Mouse (Mus musculus) T-helper 2 cell (primary cell): ENCODE measurements around the gene Mthfd1.
"Not testable (repeated sequence)": the region's sequence is repeated elsewhere in the genome, so short reads cannot be mapped to it uniquely, and the experiment has no call there.

ENCODE experiments used
- in situ Hi-C: fragments of 300-600 bp; cut with MboI, MseI; formaldehyde crosslinking; loops from one replicate; pipeline ENCODE4 v1.15.1; 2025; ENCODE audit warnings: high pct_unique_total_duplicates

The Mthfd1 gene

GRCm38 (mm10) chr12:76254725-76255498, at the start of gene Mthfd1:
TSS of gene Mthfd1 (plus strand) at chr12:76255298.
- in situ Hi-C loops = no loop called here

GRCm38 (mm10) chr12:76209429-76209974, 45.6 kb upstream of the Mthfd1 start:
- in situ Hi-C loops = no loop called here

- in situ Hi-C loops = no loop called here
Observed at GRCm38 (mm10) chr12:76215121-76215520, 40.0 kb upstream of the Mthfd1 start.

GRCm38 (mm10) chr12:76216716-76217115, 38.4 kb upstream of the Mthfd1 start:
- in situ Hi-C loops = no loop called here

GRCm38 (mm10) chr12:76222104-76222503, 33.0 kb upstream of the Mthfd1 start:
- in situ Hi-C loops = not testable (repeated sequence)

GRCm38 (mm10) chr12:76230644-76231043, 24.5 kb upstream of the Mthfd1 start:
- in situ Hi-C loops = no loop called here

GRCm38 (mm10) chr12:76235253-76235652, 19.8 kb upstream of the Mthfd1 start:
- in situ Hi-C loops = no loop called here

- in situ Hi-C loops = no loop called here
Observed at GRCm38 (mm10) chr12:76239145-76239838, 15.8 kb upstream of the Mthfd1 start.

- in situ Hi-C loops = no loop called here
Observed at GRCm38 (mm10) chr12:76239839-76240571, 15.1 kb upstream of the Mthfd1 start.

- in situ Hi-C loops = no loop called here
Observed at GRCm38 (mm10) chr12:76240670-76241069, 14.4 kb upstream of the Mthfd1 start.

- in situ Hi-C loops = no loop called here
Observed at GRCm38 (mm10) chr12:76241084-76241483, 14.0 kb upstream of the Mthfd1 start.

- in situ Hi-C loops = no loop called here
Observed at GRCm38 (mm10) chr12:76241833-76242232, 13.3 kb upstream of the Mthfd1 start.

GRCm38 (mm10) chr12:76244981-76245380, 10.1 kb upstream of the Mthfd1 start:
- in situ Hi-C loops = no loop called here

GRCm38 (mm10) chr12:76246646-76247045, 8.5 kb upstream of the Mthfd1 start, which contains the start of gene Tex21:
TSS of gene Tex21 (minus strand) at chr12:76246746.
- in situ Hi-C loops = no loop called here

GRCm38 (mm10) chr12:76253090-76253489, 2.0 kb upstream of the Mthfd1 start:
- in situ Hi-C loops = no loop called here

- in situ Hi-C loops = no loop called here
Observed at GRCm38 (mm10) chr12:76253591-76253990, 1.5 kb upstream of the Mthfd1 start.

GRCm38 (mm10) chr12:76253991-76254390, 1.1 kb upstream of the Mthfd1 start:
- in situ Hi-C loops = no loop called here

- in situ Hi-C loops = no loop called here
Observed at GRCm38 (mm10) chr12:76255499-76255875, 389 bp downstream of the Mthfd1 start.

GRCm38 (mm10) chr12:76256114-76256843, 1.2 kb downstream of the Mthfd1 start:
- in situ Hi-C loops = no loop called here

GRCm38 (mm10) chr12:76260673-76261072, 5.6 kb downstream of the Mthfd1 start:
- in situ Hi-C loops = no loop called here

- in situ Hi-C loops = no loop called here
Observed at GRCm38 (mm10) chr12:76261556-76261955, 6.5 kb downstream of the Mthfd1 start.
